In the genomic region with DNA sequence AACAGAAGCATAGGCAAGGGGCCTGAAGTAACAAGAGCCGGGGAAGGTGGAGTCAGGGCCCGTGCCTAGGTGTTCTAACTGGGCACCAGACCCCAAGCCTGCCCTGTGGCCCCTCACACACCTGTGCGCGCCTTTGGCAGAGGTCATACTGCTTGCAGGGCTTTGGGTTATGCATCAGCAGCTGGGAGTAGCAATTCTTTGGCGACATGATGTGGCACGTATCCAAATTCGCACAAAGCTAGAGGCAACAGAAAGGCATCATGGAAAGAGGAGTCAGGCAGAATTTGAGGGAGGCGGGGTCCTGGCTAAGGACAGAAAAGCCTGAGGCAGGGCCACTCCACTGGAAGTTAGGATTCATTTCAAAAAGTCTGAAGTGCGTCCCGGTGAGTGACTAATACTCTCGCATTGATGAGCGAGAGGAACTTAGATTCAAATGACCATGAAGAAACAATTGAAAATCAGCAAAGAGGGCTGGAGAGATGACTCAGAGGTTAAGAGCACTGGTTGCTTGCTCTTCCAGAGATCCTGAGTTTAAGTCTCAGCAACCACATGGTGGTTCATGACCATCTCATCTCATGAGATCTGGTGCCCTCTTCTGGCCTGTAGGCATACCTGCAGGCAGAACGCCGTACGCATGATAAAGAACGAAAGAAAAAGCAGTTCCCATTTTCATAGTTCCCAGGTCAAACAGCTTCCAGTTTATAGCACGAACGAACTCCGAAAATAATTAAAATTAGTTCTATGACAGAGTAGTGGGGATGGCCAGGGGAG, we compare ENCODE assay signal across 8 mouse cellular contexts. TPM values are rescaled to one million over a fixed set of nuclear protein-coding genes. Genes with fewer than 3 reads are reported as not detected.
A peak's percentile ranks its signal among the peaks of the same experiment; 100 is the strongest.
DNase-seq lines count a peak whose midpoint lies in the region; ATAC-seq lines count a peak whose summit lies in the region.

No protein-coding gene starts in this region.

- peak; percentile 96 for DNase-seq in heart, adult 11 months
- DNase-seq in heart, postnatal 25 days (ENCODE audit: low spot score), result no peak
- DNase-seq in brain, adult 2 months (ENCODE audit: low read depth, low spot score), result peak; percentile 92
- DNase-seq in left cerebral cortex, postnatal 10 days (ENCODE audit: extremely low spot score in 1 of 2, low spot score in 2 of 2), result peak; percentile 66
- peak; percentile 49 to 73 for DNase-seq in spleen, postnatal 10 days (ENCODE audit: low spot score in 2 of 2)

- peak; percentile 69 for ATAC-seq in erythroblast, adult 5-6 weeks (replicated peaks; ENCODE audit: low FRiP score, poor library complexity, severe bottlenecking)
- peak; percentile 47 to 63; a peak in 2 of 4 replicates for ATAC-seq in hematopoietic stem cell, adult 5-6 weeks (replicated peaks in 1 of 2; ENCODE audit: insufficient read depth in 1 of 2, low FRiP score in 2 of 2, low TSS enrichment in 1 of 2, low read depth in 1 of 2, poor library complexity in 2 of 2, severe bottlenecking in 2 of 2)
- peak; percentile 66 for ATAC-seq in megakaryocyte, adult 5-6 weeks (ENCODE audit: poor library complexity, severe bottlenecking)

- intact Hi-C loops in heart, postnatal 25 days (cut with DNase I), result loop anchor here (2.0 kb wide), 2 partner anchors 75 to 131 kb away; no protein-coding TSS in a partner anchor
- intact Hi-C loops in left cerebral cortex, postnatal 10 days (cut with DNase I), result loop anchor here (2.0 kb wide), 1 partner anchor 131 kb away; no protein-coding TSS in a partner anchor

RNA-seq across cellular contexts. Expression of gene Dhx58, which starts 1.8 kb away (rescaled TPM):
- under 1 TPM; 0.68 to 0.98 TPM for total RNA-seq in heart, postnatal 25 days (2021)
- 8.4 and 14.0 TPM in 2 replicates for total RNA-seq in erythroblast, adult 5-6 weeks (2015; ENCODE audit: low replicate concordance)
- total RNA-seq in erythroblast, adult 5-6 weeks (2017; ENCODE audit: low replicate concordance), result 8.8 and 22.0 TPM in 2 replicates
- total RNA-seq in hematopoietic stem cell, adult 5-6 weeks (2017), result 31.1 and 33.1 TPM in 2 replicates
- 1 to 10 TPM; 1.8 to 1.9 TPM for total RNA-seq in left cerebral cortex, postnatal 10 days (2021)
- total RNA-seq in megakaryocyte, adult 5-6 weeks (2015), result 23.7 and 24.9 TPM in 2 replicates
- 36.9 and 50.9 TPM in 2 replicates for total RNA-seq in megakaryocyte, adult 5-6 weeks (2017)

RNA-seq across cellular contexts. Expression of gene Kat2a, which starts 10.0 kb away (rescaled TPM):
- total RNA-seq in heart, postnatal 25 days (2021), result 10 to 100 TPM; 12.3 to 13.6 TPM
- total RNA-seq in erythroblast, adult 5-6 weeks (2015; ENCODE audit: low replicate concordance), result 6.0 and 10.9 TPM in 2 replicates
- 3.1 and 6.6 TPM in 2 replicates for total RNA-seq in erythroblast, adult 5-6 weeks (2017; ENCODE audit: low replicate concordance)
- 26.1 TPM in 2 replicates for total RNA-seq in hematopoietic stem cell, adult 5-6 weeks (2017)
- 10 to 100 TPM; 68.3 to 68.6 TPM for total RNA-seq in left cerebral cortex, postnatal 10 days (2021)
- 11.0 and 11.5 TPM in 2 replicates for total RNA-seq in megakaryocyte, adult 5-6 weeks (2015)
- total RNA-seq in megakaryocyte, adult 5-6 weeks (2017), result 8.7 and 9.0 TPM in 2 replicates

RNA-seq across cellular contexts. Expression of gene Zfp385c, which starts 10.0 kb away (rescaled TPM):
- total RNA-seq in heart, postnatal 25 days (2021), result under 1 TPM; 0.31 to 0.47 TPM
- total RNA-seq in erythroblast, adult 5-6 weeks (2015; ENCODE audit: low replicate concordance), result 0.63 TPM in 1 of 2 replicates, not detected in the other
- total RNA-seq in erythroblast, adult 5-6 weeks (2017; ENCODE audit: low replicate concordance), result not detected in 2 replicates
- total RNA-seq in hematopoietic stem cell, adult 5-6 weeks (2017), result 0.20 TPM in 1 of 2 replicates, not detected in the other
- under 1 TPM; 0.21 to 0.75 TPM for total RNA-seq in left cerebral cortex, postnatal 10 days (2021)
- total RNA-seq in megakaryocyte, adult 5-6 weeks (2015), result not detected in 2 replicates
- not detected in 2 replicates for total RNA-seq in megakaryocyte, adult 5-6 weeks (2017)

RNA-seq across cellular contexts. Expression of gene Hspb9, which starts 11.4 kb away (rescaled TPM):
- not detected for total RNA-seq in heart, postnatal 25 days (2021)
- not detected in 2 replicates for total RNA-seq in erythroblast, adult 5-6 weeks (2015; ENCODE audit: low replicate concordance)
- not detected in 2 replicates for total RNA-seq in erythroblast, adult 5-6 weeks (2017; ENCODE audit: low replicate concordance)
- not detected in 2 replicates for total RNA-seq in hematopoietic stem cell, adult 5-6 weeks (2017)
- total RNA-seq in left cerebral cortex, postnatal 10 days (2021), result not detected
- total RNA-seq in megakaryocyte, adult 5-6 weeks (2015), result not detected in 2 replicates
- total RNA-seq in megakaryocyte, adult 5-6 weeks (2017), result 0.65 TPM in 1 of 2 replicates, not detected in the other

RNA-seq across cellular contexts. Expression of gene Rab5c, which starts 35.7 kb away (rescaled TPM):
- 10 to 100 TPM; 62.1 to 66.8 TPM for total RNA-seq in heart, postnatal 25 days (2021)
- 61.4 and 79.7 TPM in 2 replicates for total RNA-seq in erythroblast, adult 5-6 weeks (2015; ENCODE audit: low replicate concordance)
- 52.2 and 70.8 TPM in 2 replicates for total RNA-seq in erythroblast, adult 5-6 weeks (2017; ENCODE audit: low replicate concordance)
- total RNA-seq in hematopoietic stem cell, adult 5-6 weeks (2017), result 75.3 and 87.9 TPM in 2 replicates
- 100 to 1,000 TPM; 162 to 167 TPM for total RNA-seq in left cerebral cortex, postnatal 10 days (2021)
- total RNA-seq in megakaryocyte, adult 5-6 weeks (2015), result 167 and 170 TPM in 2 replicates
- 136 and 142 TPM in 2 replicates for total RNA-seq in megakaryocyte, adult 5-6 weeks (2017)
